Mouse (Mus musculus) embryonic fibroblast, embryonic 13.5 days (primary cell): ENCODE measurements at regions not wholly inside any gene's neighbourhood (a gene's known extent, or its start where the extent isn't known, plus 50 kb on each side); places are given as distances from the start of the nearest gene placed in this dataset.
A peak's percentile ranks its signal among the peaks of the same experiment; 100 is the strongest.

ENCODE experiments used
- H3K27ac ChIP-seq: 2 replicates; pipeline ENCODE4 v1.5.1; 2012; ENCODE audit warnings: low read length, control low read depth, inconsistent platforms; ENCODE audit not compliant: insufficient read depth
- H3K4me1 ChIP-seq: 2 replicates; pipeline ENCODE4 v1.6.1; 2011; ENCODE audit warnings: low read length; ENCODE audit not compliant: control insufficient read depth, insufficient read depth
- H3K4me3 ChIP-seq: 2 replicates; pipeline ENCODE4 v1.5.1; 2011; ENCODE audit warnings: mild to moderate bottlenecking, control low read depth, low read length; ENCODE audit not compliant: insufficient read depth
- CTCF ChIP-seq: IDR thresholded peaks from 2 replicates; pipeline ENCODE4 v1.5.1; 2011; ENCODE audit warnings: mild to moderate bottlenecking, control low read depth, low read length, moderate library complexity, borderline replicate concordance; ENCODE audit not compliant: insufficient read depth
- POLR2A ChIP-seq: IDR thresholded peaks from 2 replicates; pipeline ENCODE4 v1.6.1; 2011; ENCODE audit warnings: low read depth, mild to moderate bottlenecking, control low read depth, low read length, moderate library complexity

- peak overlapping the region; percentile 98 for H3K27ac ChIP-seq
- H3K4me3 ChIP-seq, result peak overlapping the region; percentile 20
- TF ChIP-seq CTCF (no peak), POLR2A (0 out of 2 replicates have a peak, but pooled peaks have one; percentile 2)
- peaks cover 6% of the 10 kb centered on the region for H3K4me1 ChIP-seq
Measured at GRCm38 (mm10) chr3:18625395-18626328, 677.5 kb downstream of the Cypt12 start.

GRCm38 (mm10) chr3:18626375-18626774 lies 678.2 kb downstream of the Cypt12 start:
- H3K4me3 ChIP-seq, result no peak overlapping the region
- TF ChIP-seq POLR2A, result no peak
- TF ChIP-seq CTCF, result no peak

GRCm38 (mm10) chr3:18626820-18627219 lies 678.6 kb downstream of the Cypt12 start:
- H3K4me1 ChIP-seq, result peaks cover 6% of the 10 kb centered on the region
- no peak overlapping the region for H3K4me3 ChIP-seq
- no peak overlapping the region for H3K27ac ChIP-seq
- TF ChIP-seq POLR2A (no peak), CTCF (no peak)

More at GRCm38 (mm10) chr3:18626375-18626774, 678.2 kb downstream of the Cypt12 start:
- Histone ChIP-seq H3K27ac (no peak overlapping the region), H3K4me1 (peaks cover 6% of the 10 kb centered on the region)

- TF ChIP-seq POLR2A, result no peak
- no peak for TF ChIP-seq CTCF
- no peak overlapping the region for H3K4me3 ChIP-seq
Measured at GRCm38 (mm10) chr3:18629233-18629632, 681.0 kb downstream of the Cypt12 start.

GRCm38 (mm10) chr3:18631601-18632000 lies 683.4 kb downstream of the Cypt12 start:
- no peak overlapping the region for H3K27ac ChIP-seq
- TF ChIP-seq POLR2A (no peak), CTCF (no peak)
- H3K4me3 ChIP-seq, result no peak overlapping the region
- H3K4me1 ChIP-seq, result no peaks in the 10 kb centered on the region

More at GRCm38 (mm10) chr3:18629233-18629632, 681.0 kb downstream of the Cypt12 start:
- Histone ChIP-seq H3K27ac (no peak overlapping the region), H3K4me1 (no peaks in the 10 kb centered on the region)

GRCm38 (mm10) chr3:18634855-18635254 lies 686.6 kb downstream of the Cypt12 start:
- no peak overlapping the region for H3K4me3 ChIP-seq
- H3K4me1 ChIP-seq, result no peaks in the 10 kb centered on the region
- no peak for TF ChIP-seq POLR2A
- TF ChIP-seq CTCF, result no peak
- H3K27ac ChIP-seq, result 0 out of 2 replicates have a peak overlapping the region, but pooled peaks have one; percentile 26

GRCm38 (mm10) chr3:18637553-18637952 lies 689.3 kb downstream of the Cypt12 start:
- H3K27ac ChIP-seq, result no peak overlapping the region
- no peak overlapping the region for H3K4me3 ChIP-seq
- no peaks in the 10 kb centered on the region for H3K4me1 ChIP-seq
- TF ChIP-seq POLR2A (no peak), CTCF (no peak)

- Histone ChIP-seq H3K4me3 (no peak overlapping the region), H3K4me1 (0 out of 2 replicates have a peak, but pooled peaks cover 3% of the 10 kb centered on the region), H3K27ac (no peak overlapping the region)
- TF ChIP-seq POLR2A, result no peak
- no peak for TF ChIP-seq CTCF
Measured at GRCm38 (mm10) chr3:18640286-18640685, 692.1 kb downstream of the Cypt12 start.

- Histone ChIP-seq H3K4me3 (no peak overlapping the region), H3K27ac (no peak overlapping the region), H3K4me1 (0 out of 2 replicates have a peak, but pooled peaks cover 3% of the 10 kb centered on the region)
Measured at GRCm38 (mm10) chr3:18641688-18642087, 693.5 kb downstream of the Cypt12 start.

More at GRCm38 (mm10) chr3:18641688-18642087, 693.5 kb downstream of the Cypt12 start:
- TF ChIP-seq CTCF, result no peak
- TF ChIP-seq POLR2A, result no peak
